Mouse (Mus musculus) bone marrow, adult 2 months (tissue): Measurements from ENCODE around the gene Ndufa13.

Experiments
- CTCF ChIP-seq: fragments of 200-500 bp; IDR thresholded peaks from 2 replicates; pipeline ENCODE4 v1.5.1; 2011; ENCODE audit warnings: low read length, control low read depth; ENCODE audit not compliant: control insufficient read depth, insufficient read depth
- POLR2A ChIP-seq: fragments of 200-500 bp; IDR thresholded peaks from 2 replicates; pipeline ENCODE4 v1.6.1; 2011; ENCODE audit warnings: low read depth, mild to moderate bottlenecking, control low read depth, low read length, borderline replicate concordance; ENCODE audit not compliant: control insufficient read depth

DNA sequence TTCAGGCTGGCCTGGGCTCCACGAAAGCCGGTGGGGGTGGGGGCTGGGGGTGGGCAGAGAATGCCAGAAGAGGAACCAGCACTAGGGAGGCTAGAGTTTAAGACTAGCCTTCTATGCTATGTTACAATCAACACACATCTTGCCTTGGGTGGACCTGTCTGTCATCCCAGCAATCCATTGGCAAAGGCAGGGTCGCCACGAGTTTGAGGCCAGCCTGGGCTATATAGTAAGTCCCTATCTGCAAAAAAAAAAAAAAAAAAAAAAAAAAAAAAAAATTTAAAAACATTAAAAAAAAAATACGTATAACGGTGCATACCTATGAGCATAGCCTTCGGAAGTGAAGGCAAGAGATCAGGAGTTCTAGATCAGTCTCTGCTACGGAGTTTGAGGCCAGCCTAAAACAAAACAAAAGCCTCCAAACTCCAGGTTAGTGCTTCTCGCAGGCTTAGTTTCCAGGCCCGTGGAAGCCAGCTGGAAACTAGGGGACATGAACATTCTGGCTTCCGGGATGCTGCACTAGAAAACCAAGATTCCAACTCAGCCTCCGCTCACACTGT is 1.4 kb downstream of the Ndufa13 start:
- TF ChIP-seq CTCF: no peak
- TF ChIP-seq POLR2A: no peak
